Mouse (Mus musculus) c-Kit-positive CD71-negative TER-119-negative erythroid progenitor cells, embryonic 14.5 days (primary cell): ENCODE results near the gene Ripk3.
"Not testable (repeated sequence)": the region's sequence is repeated elsewhere in the genome, so short reads cannot be mapped to it uniquely, and the experiment has no call there.

Experiments
- DNase-seq: peaks from one replicate; pipeline ENCODE4 v3.0.0-alpha.2; 2013; ENCODE audit warnings: low read depth

The Ripk3 gene

GRCm38 (mm10) chr14:55762001-55762821, 26.5 kb downstream of the Ripk3 start:
- no peak for DNase-seq

- DNase-seq, result no peak
These were observed 27.5 kb downstream of the Ripk3 start, which contains the start of gene Ltb4r2 for GRCm38 (mm10) chr14:55761163-55761562. TSS of gene Ltb4r2 (plus strand) at chr14:55761428.

GRCm38 (mm10) chr14:55760156-55760555, 28.5 kb downstream of the Ripk3 start:
- not testable (repeated sequence) for DNase-seq

- DNase-seq, result no peak
These were observed 30.3 kb downstream of the Ripk3 start, which contains the start of gene Cideb for GRCm38 (mm10) chr14:55758363-55758784. TSS of gene Cideb (minus strand) at chr14:55758458.

GRCm38 (mm10) chr14:55757566-55757965, 31.1 kb downstream of the Ripk3 start:
- no peak for DNase-seq

- no peak for DNase-seq
These were observed 41.4 kb downstream of the Ripk3 start for GRCm38 (mm10) chr14:55747051-55747847.

GRCm38 (mm10) chr14:55745861-55746237, 42.8 kb downstream of the Ripk3 start:
- no peak for DNase-seq

GRCm38 (mm10) chr14:55745180-55745860, 43.3 kb downstream of the Ripk3 start, which contains the start of the genes Dhrs1 and Nop9:
TSS of gene Dhrs1 (minus strand) at chr14:55745690.
TSS of gene Nop9 (plus strand) at chr14:55745693.
- peak; percentile 74 for DNase-seq

GRCm38 (mm10) chr14:55743711-55744110, 45.0 kb downstream of the Ripk3 start:
- peak; percentile 85 for DNase-seq

GRCm38 (mm10) chr14:55737086-55737687, 51.5 kb downstream of the Ripk3 start:
- DNase-seq, result no peak

GRCm38 (mm10) chr14:55735758-55736157, 52.9 kb downstream of the Ripk3 start:
- DNase-seq, result no peak

GRCm38 (mm10) chr14:55735334-55735733, 53.3 kb downstream of the Ripk3 start:
- no peak for DNase-seq
